Mouse (Mus musculus) layer of hippocampus, adult 2 months (tissue): ENCODE data around the gene Camk2n1. TPM values are rescaled to one million over a fixed set of nuclear protein-coding genes. Genes with fewer than 3 reads are reported as not detected.

Experiments used
- DNase-seq, 2 experiments: peaks; one replicate each; pipeline ENCODE4 v3.0.0; 2022; ENCODE audit warnings: low spot score in 2 of 2
- H3K27ac ChIP-seq: fragments of 200-600 bp; 2 replicates; pipeline ENCODE4 v1.8.1; 2022
- H3K4me3 ChIP-seq: fragments of 200-600 bp; 2 replicates; pipeline ENCODE4 v1.8.1; 2022; ENCODE audit warnings: mild to moderate bottlenecking
- CTCF ChIP-seq: fragments of 200-600 bp; conservative IDR thresholded peaks from 2 replicates; pipeline ENCODE4 v1.8.1; 2022; ENCODE audit warnings: antibody characterized with exemption, mild to moderate bottlenecking, moderate library complexity
- total RNA-seq, 2 experiments: library from RNA; stranded (reverse); gene quantifications; 2 replicates each; pipeline ENCODE4 v1.2.3; 2021

The Camk2n1 gene
- total RNA-seq, 2 experiments from 2014 or later = 378 to 385 TPM

DNA sequence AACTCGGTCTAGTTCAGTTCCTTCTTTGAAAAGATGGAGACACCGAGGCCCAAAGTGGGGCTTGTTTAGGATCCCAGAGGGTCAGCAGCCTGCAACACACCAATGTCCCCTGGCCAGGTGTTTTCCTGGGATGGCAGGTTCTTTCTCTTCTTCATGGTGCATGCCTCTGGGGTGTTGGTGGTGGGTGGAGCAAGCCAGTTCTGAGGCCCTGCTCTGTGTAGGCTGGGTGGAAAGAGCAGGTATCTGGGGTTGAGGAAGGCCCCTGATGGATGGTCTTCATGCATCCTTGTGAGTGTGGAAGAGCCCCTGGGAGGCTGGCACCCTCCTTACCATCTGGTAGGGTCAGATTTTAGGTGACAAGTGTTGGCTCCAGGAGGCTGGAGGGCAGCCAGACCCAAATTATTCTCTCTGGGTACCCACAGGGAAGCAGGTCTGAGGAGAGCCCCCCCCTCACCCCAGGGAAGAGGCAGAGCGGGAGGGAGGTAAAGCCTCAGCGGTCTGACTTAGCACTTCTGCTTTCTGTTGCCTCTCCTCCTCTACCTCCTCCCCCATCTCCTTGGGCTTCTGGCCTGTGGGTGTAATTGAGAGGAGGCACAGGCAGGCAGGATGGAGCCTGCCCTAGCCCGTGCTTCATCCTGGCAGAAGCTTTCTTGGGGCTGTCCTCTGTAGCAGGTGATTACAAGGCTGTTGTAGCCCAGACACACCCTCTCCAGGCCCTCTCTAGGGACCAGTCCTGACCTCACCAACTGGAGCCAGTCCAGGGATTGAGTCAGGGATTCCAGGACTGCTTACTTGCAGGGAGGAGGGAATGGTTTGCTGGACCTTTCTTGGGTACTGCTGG, 39.3 kb downstream of the Camk2n1 start:
- no peak for TF ChIP-seq CTCF
- DNase-seq = no peak
- Histone ChIP-seq H3K27ac (peak overlapping the region; percentile 73), H3K4me3 (no peak overlapping the region)

DNA sequence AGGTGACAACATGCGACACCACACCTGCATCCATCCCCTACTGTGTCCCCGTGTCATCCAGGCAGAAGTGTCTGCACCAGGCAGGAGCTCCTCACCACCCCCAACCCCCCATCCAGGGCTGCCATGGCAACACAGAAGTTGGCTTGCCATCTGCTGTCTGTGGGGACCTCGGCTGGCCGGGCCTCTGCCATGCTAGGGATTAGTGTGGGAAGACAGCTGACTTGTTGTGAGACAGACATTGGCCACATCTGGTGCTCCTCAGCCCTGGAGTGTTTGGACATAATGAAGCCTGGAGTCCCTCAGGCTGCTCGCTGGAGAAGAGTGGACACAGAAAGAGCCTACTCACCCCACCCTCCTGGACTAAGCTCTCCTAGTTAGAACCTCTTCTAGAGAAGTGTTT, 40.8 kb downstream of the Camk2n1 start:
- no peak for TF ChIP-seq CTCF
- Histone ChIP-seq H3K27ac (peak overlapping the region; percentile 73), H3K4me3 (no peak overlapping the region)
- peak in 1 of 2 experiments; percentile 75 for DNase-seq

DNA sequence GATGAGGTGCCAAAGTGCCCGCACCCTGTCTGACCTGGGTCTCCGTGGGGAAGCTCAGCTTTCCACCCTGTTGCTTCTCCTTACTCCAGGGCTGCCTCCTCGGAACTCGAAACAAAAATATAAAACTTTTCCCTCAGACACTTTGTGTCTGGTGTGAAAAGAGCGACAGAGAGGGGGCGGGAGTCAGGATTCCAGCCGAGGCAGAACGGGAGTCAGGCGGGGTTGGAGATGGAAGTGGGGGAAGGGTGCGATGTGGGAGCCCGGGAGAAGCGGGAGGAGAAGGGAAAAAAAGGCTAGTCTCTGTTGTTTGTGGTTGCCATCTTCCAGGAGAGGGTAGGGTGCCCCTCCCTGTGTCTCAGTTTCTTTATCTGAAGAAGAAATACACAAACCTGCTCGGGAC, 41.7 kb downstream of the Camk2n1 start:
- H3K4me3 ChIP-seq = peak overlapping the region; percentile 0; the same call in 1 of the 2 replicates
- H3K27ac ChIP-seq = peak overlapping the region; percentile 73
- TF ChIP-seq CTCF = 0 out of 2 replicates have a peak, but pooled peaks have one; percentile 6
- DNase-seq = no peak

DNA sequence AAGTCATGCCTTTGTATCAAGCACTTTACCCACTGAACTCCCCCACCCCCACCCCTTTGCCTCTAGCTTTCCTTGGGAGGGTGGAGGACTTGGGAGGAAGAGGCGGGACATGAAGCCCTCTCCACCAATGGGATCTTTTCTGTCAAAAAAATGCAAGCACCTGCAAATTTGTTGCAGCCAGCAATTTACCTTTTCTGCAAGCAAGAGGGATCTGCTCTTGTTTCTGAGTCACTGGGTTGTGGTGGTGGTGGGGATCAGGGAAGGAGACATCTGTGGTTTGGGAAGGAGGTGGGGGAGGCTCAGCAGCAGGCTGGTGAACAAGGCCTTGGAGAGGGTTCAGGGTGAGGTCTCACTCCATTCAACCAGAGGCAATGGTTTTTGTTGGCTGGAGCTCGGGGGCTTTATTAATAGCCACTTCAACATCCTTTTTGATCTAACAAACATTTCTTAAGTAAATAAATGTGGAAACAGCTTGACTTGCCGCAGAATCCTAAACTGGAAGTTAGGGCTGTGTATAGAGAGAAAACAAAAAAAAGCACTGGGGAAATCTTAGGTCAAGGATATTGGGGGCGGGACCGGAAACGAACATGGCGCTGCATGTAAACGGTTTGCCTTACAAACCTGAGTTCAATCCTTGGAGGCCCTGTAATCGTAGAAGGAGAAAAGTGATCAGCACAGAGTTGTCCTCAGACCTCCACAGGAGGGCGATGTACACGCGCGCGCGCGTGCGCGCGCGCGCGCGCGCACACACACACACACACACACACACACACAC, 42.8 kb downstream of the Camk2n1 start:
- no peak for DNase-seq
- peak overlapping the region; percentile 46; the same call in 1 of the 2 replicates for H3K27ac ChIP-seq
- 0 out of 2 replicates have a peak, but pooled peaks have one; percentile 14 for TF ChIP-seq CTCF
- no peak overlapping the region for H3K4me3 ChIP-seq

DNA sequence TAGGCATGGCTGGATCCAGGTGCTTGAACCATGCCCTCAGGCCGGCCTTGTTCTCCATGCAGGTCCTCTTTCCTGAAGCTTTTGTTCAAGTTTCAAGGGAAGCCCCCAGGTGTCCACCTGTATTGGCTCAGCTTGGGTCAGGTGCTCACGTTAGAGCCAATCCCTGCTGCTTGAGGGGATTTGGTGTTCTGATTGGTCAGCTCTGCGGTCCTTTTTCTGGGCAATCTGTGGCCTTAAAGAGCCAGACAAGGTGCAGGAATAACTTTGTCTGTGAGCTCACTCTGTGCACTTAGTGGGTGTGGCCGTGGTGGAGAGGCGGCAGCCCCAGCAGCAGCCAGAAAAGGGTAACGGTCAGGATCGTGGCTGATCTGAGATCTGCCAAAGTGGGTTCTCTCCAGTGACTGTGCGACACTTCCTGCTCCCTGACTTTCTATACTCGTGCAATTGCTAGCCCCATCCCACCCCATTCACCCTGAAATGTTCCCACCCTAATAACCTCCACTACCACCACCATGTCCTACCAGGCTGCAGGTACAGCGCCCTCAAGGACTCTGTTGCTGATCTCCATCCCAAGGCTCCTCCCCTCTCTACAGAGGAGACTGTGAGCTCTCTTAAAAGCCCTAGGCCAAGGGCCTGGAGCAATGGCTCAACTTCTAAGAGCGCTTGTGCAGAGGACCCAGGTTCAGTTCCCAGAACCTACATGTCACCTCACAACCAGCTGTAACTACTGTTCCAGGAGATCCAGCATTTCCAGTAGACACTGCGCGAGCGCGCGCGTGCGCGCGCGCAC, 45.9 kb downstream of the Camk2n1 start:
- no peak for DNase-seq
- Histone ChIP-seq H3K27ac (no peak overlapping the region), H3K4me3 (no peak overlapping the region)
- no peak for TF ChIP-seq CTCF

DNA sequence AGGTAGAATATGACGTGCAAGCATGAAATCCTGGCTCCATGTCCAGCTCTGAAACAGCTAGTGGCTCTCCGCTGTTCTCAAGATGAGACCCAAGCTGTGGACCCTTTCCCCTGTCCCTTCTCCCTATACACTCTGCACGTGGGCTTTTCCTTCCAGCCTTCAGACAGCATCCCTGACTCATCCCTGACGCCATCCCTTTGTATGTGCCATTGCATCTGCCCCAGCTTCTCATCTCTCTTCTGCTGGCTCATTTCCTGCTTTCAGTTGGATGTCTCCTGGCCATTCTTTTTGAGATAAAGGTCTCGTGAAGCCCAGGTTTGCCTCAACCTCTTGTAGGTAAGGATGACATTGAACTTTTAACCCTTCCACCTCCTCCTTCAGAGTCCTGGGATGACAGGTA, 46.9 kb downstream of the Camk2n1 start:
- TF ChIP-seq CTCF = no peak
- DNase-seq = no peak
- no peak overlapping the region for H3K27ac ChIP-seq
- H3K4me3 ChIP-seq = no peak overlapping the region

DNA sequence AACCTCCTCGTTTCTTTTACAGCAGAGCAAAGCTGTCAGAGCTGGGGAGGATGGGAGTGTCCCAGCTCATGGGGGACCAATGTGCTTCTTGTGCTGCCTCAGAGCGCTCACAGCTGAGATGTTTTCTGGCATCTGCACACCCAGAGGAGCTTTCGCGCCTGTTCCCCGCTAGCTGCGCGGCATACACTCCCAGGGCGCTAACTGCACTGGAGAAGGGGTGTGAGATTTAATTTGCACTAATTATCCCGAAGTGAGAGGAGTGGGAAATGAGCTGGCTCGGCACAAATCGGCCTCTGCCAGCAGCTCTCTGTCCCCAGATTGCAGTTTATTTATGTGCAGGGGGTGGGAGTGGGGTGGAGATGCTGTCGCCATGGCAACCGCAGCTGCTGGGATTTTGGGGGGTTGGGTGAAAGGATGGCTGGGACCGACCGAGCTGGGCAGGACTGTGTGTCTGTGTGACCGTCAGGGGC, 50.6 kb downstream of the Camk2n1 start:
- DNase-seq = peak; percentile 70 to 88
- H3K27ac ChIP-seq = peak overlapping the region; percentile 81
- peak overlapping the region; percentile 20; the same call in 1 of the 2 replicates for H3K4me3 ChIP-seq
- no peak for TF ChIP-seq CTCF

DNA sequence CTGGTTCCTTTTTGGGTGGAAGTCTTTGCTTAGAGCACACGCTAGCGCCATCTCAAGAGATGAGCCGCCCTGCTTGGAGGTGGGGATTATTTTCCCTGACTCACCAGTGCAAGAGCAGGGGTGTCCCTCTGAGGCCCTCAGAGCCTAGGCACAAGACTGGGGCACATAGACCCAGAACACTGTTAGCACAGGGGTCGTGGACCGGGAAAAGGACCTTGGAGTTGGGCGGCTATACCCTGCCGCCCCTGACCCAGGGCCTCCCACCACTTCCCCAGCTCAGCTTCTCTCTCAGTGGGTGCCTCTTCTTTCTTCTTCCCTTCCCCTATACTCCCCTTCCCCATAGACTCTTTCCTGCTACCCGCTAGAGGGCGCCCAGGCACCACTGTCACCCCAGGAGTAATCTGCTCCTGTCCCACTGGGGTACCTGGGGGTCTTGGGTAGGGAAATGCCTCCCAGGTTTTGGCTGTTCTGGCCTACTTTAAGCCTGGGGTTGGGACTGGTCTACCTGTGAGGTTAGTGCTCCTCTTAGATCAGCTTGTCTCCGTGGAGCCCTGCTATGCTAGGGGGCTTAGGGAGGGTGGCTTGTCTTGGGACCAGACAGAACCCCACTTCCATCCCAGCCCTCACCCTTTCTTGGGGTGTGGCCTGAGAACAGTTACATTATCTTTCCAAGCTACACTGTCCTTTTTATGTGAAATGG, 51.2 kb downstream of the Camk2n1 start:
- DNase-seq = peak; percentile 67 to 69
- H3K4me3 ChIP-seq = peak overlapping the region; percentile 20; the same call in 1 of the 2 replicates
- TF ChIP-seq CTCF = peak; percentile 89
- peak overlapping the region; percentile 81 for H3K27ac ChIP-seq

DNA sequence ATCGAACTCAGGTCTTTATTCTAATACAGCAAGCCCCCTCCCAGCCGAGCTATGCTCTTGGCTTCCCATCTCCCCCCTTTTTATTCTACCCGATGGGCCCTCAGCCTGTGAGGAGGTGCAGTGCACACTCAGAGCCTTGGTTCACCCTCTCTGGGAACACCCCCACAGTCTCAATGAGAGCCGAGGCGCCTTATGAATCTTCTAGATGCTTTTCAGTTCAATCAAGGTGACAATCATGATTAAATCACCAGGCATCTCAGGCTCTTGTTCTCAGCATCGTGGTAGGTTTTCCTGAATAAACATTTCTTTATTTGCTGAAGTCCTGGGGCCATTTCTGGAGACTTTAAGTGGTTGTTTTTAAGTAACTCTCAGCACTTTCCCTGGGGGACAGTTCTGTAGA, 53.8 kb downstream of the Camk2n1 start:
- Histone ChIP-seq H3K4me3 (no peak overlapping the region), H3K27ac (no peak overlapping the region)
- no peak for DNase-seq
- TF ChIP-seq CTCF = no peak

Other genes starting within 250 kb of the Camk2n1 start
- gene Hp1bp3, start 238.0 kb upstream of the Camk2n1 start, total RNA-seq = 100 to 1,000 TPM; 178 to 183 TPM
- 10 to 100 TPM; 49.1 to 52.7 TPM for gene Sh2d5, start 203.9 kb upstream of the Camk2n1 start, total RNA-seq
- gene Kif17, start 203.9 kb upstream of the Camk2n1 start, total RNA-seq = 10 to 100 TPM; 22.0 to 22.3 TPM
- 10 to 100 TPM; 93.1 to 93.5 TPM for gene Ddost, start 149.6 kb upstream of the Camk2n1 start, total RNA-seq
- 100 to 1,000 TPM; 245 to 254 TPM for gene Pink1, start 128.0 kb upstream of the Camk2n1 start, total RNA-seq
- gene Cda, start 86.3 kb upstream of the Camk2n1 start, total RNA-seq = 1 to 10 TPM; 1.9 to 3.2 TPM
- 10 to 100 TPM; 26.5 to 33.1 TPM for gene Fam43b, start 57.8 kb upstream of the Camk2n1 start, total RNA-seq
- 10 to 100 TPM; 54.4 to 57.9 TPM for gene Mul1, start 19.6 kb upstream of the Camk2n1 start, total RNA-seq
- 1 to 10 TPM; 2.0 to 3.3 TPM for gene Vwa5b1, start 181.6 kb downstream of the Camk2n1 start, total RNA-seq